8 mouse cellular contexts compared by ENCODE assay signal in the genomic region with DNA sequence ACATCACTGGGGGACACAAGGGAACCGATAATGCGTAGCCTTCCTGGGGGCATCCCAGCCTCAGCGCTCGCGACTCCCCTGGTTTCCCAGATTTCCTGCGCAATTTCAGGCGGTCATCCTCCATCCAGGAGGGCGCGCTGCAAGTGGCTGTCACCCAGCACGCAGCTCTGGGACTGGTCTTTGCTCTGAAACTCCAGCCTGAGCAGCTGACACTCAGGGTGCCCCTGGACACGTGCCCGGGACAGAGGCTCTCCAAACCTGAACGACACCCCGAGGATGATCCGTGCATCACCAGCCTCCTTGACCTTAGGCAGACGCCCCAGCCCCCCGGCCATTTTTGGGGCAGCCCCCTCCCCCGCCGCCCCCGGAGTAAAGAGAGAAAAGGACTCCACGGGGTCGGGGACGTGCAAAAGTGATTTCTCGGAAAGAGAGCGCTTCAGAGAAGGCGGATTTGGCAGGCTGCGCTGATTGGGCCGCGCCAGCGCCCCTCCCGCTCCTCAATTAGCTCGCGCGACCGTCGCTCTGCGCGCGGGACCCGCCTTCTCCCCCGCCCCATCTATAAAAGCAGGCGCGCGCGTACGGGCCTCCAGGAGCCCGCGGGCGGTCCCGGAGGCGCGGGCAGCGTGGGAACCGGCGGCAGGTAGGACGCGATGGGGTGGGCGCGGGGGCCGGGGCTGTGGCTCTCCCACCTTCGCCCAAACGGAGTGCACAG. TPM values are rescaled to one million over a fixed set of nuclear protein-coding genes. Genes with fewer than 3 reads are reported as not detected.
DNase-seq lines count a peak whose midpoint lies in the region.

A gene (plus strand): TSS at position 589 of the 712 bp plus-strand sequence.

- under 1% methylated on average over 59 of the region's 62 CpGs for WGBS in macrophage (ENCODE audit: missing documents)

- DNase-seq in adrenal gland, adult (ENCODE audit: inconsistent age in 2 of 2, low spot score in 1 of 2): peak; percentile 91 to 97
- DNase-seq in embryo, embryonic 10.5 days (ENCODE audit: low spot score): peak; percentile 89
- DNase-seq in gastrocnemius, postnatal 14 days: peak; percentile 89
- peak; percentile 33 for DNase-seq in hindlimb bud, embryonic 11.5 days (ENCODE audit: extremely low spot score, low read depth, low spot score)
- peak; percentile 52 to 56 for DNase-seq in left cerebral cortex, adult 8-10 months (ENCODE audit: low spot score in 2 of 2)
- peak; percentile 73 for DNase-seq in retina, postnatal 7 days (ENCODE audit: low read depth, low spot score)
- peak; percentile 93 for DNase-seq in thymus, postnatal 4 days

- peaks cover 47% of the 10 kb centered on the region for H3K79me2 ChIP-seq in macrophage (ENCODE audit: inconsistent target)

- intact Hi-C loops in gastrocnemius, postnatal 14 days (cut with DNase I; ENCODE audit: low total_unique reads): loop anchor here (2.0 kb wide), 1 partner anchor 51 kb away; no protein-coding TSS in a partner anchor

- peak within 1 kb of the TSS; percentile 92 for H3K4me3 ChIP-seq in macrophage (ENCODE audit: inconsistent target)

- peaks cover 26% of the 10 kb centered on the region for H3K36me3 ChIP-seq in macrophage (ENCODE audit: inconsistent target)

- H3K27ac ChIP-seq in macrophage: peak within 1 kb of the TSS; percentile 92

RNA-seq across cellular contexts. Expression of the gene that starts here (rescaled TPM):
- total RNA-seq in gastrocnemius, postnatal 14 days (2021): 1 to 10 TPM; 2.4 to 3.0 TPM
- total RNA-seq in left cerebral cortex, adult 8-10 months (2022): 10 to 100 TPM in 2 of 4 experiments, 1 to 10 TPM in 2; 5.1 to 22.2 (median 11.7) TPM
- 1,000 to 10,000 TPM in 1 of 26 experiments, 100 to 1,000 TPM in 20, 10 to 100 TPM in 5; 46.2 to 1,418 (median 239) TPM for total RNA-seq in macrophage (2018; cell fraction: chromatin; rRNA removed)
- 100 to 1,000 TPM in 24 of 26 experiments, 10 to 100 TPM in 2; 97.5 to 257 (median 185) TPM for total RNA-seq in macrophage (2018; cell fraction: cytosol; rRNA removed)
- 1,000 to 10,000 TPM in 1 of 26 experiments, 100 to 1,000 TPM in 19, 10 to 100 TPM in 6; 76.1 to 1,152 (median 159) TPM for total RNA-seq in macrophage (2018; cell fraction: nucleus; rRNA removed)
- 116 to 212 TPM (median 193 TPM) in 3 replicates for polyA plus RNA-seq in macrophage (2018)

Comparison
In these comparisons a context has a peak if more than half of its experiments do, and no peak if none do; other contexts are left out.
1. Peak in every context shown above with its lines: DNase-seq, H3K4me3 ChIP-seq and H3K27ac ChIP-seq.
2. DNase-seq: peak in every context shown above with its lines; median percentile 94 in adrenal gland, adult; 93 in thymus, postnatal 4 days; 89 in embryo, embryonic 10.5 days; 89 in gastrocnemius, postnatal 14 days; 73 in retina, postnatal 7 days; 54 in left cerebral cortex, adult 8-10 months; 33 in hindlimb bud, embryonic 11.5 days.